Mouse (Mus musculus): Measurements from ENCODE around the gene Adgrv1. TPM values are rescaled to one million over a fixed set of nuclear protein-coding genes. Genes with fewer than 3 reads are reported as not detected.

The Adgrv1 gene
- total and polyA plus RNA-seq, 2 experiments from 2014 or later: 4.2 to 7.8 TPM

- H3K4me2 ChIP-seq (ENCODE audit: low read depth, low read length): no peak overlapping the region
- no peaks in the 10 kb centered on the region for H3K9me3 ChIP-seq (ENCODE audit: low read length)
- no peaks in the 10 kb centered on the region for H3K36me3 ChIP-seq (ENCODE audit: insufficient read depth, low read length)
- no peak overlapping the region for H3K9ac ChIP-seq (replicated peaks; ENCODE audit: low read length)
- H3K27ac ChIP-seq: no peak overlapping the region
- DNase-seq (ENCODE audit: low spot score) (no peak), ATAC-seq (no peak)
- no peak for TF ChIP-seq CTCF (IDR thresholded peaks at IDR 0.05; ENCODE audit: low read depth)
- WGBS: 95% methylated on average over 1 of the region's 1 CpGs
- no peaks in the 10 kb centered on the region for H3K27me3 ChIP-seq (ENCODE audit: insufficient read depth, low read length)
- no peak overlapping the region for H3K4me3 ChIP-seq (ENCODE audit: low read length)
- no peaks in the 10 kb centered on the region for H3K4me1 ChIP-seq (ENCODE audit: insufficient read depth, low read length)
Measured at GRCm38 (mm10) chr13:81401742-81402141, 231.2 kb downstream of the Adgrv1 start.

DNA sequence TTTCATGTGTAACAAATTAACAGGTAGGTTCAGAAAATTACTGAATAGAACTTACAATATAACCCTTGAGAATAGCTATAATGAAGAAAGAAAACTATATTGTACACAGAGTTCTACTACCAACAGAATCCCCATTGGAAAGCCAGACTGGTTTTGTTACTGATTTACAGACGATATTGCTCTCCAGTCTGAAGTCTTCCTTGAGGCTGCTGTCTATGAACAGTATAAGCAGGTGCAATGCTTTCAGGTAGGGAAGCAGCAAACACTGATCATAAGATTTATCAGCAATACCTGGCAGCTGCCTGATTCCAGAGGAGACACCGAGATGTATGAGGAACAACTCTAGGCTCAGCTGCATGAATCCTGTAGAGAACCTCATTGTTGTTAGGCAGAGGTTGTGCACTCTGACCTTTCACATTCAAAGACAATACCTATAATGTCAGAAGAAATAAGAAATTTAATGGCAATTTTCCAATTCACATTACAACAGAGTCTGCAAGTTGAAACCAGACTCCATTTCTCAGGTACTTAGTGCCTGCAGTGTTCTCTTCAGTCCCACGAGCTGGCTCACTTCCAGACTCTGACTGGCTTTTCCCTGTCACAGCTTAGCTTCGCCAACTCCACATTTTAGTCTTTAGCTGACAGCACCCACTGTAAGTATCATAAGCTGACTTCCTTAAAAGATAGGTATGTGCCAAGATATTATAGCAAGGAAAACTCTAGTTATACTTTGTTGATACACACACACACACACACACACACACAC is 247.2 kb downstream of the Adgrv1 start:
- 68% methylated on average over 4 of the region's 4 CpGs for WGBS
- no peak overlapping the region for H3K4me2 ChIP-seq (ENCODE audit: low read depth, low read length)
- no peak overlapping the region for H3K27ac ChIP-seq
- no peak for TF ChIP-seq CTCF (IDR thresholded peaks at IDR 0.05; ENCODE audit: low read depth)
- H3K4me3 ChIP-seq (ENCODE audit: low read length): no peak overlapping the region
- H3K9me3 ChIP-seq (ENCODE audit: low read length): no peaks in the 10 kb centered on the region
- peak; percentile 32 for DNase-seq (ENCODE audit: low spot score)
- no peaks in the 10 kb centered on the region for H3K36me3 ChIP-seq (ENCODE audit: insufficient read depth, low read length)
- no peaks in the 10 kb centered on the region for H3K4me1 ChIP-seq (ENCODE audit: insufficient read depth, low read length)
- H3K27me3 ChIP-seq (ENCODE audit: insufficient read depth, low read length): no peaks in the 10 kb centered on the region
- no peak overlapping the region for H3K9ac ChIP-seq (replicated peaks; ENCODE audit: low read length)
- ATAC-seq: no peak

DNA sequence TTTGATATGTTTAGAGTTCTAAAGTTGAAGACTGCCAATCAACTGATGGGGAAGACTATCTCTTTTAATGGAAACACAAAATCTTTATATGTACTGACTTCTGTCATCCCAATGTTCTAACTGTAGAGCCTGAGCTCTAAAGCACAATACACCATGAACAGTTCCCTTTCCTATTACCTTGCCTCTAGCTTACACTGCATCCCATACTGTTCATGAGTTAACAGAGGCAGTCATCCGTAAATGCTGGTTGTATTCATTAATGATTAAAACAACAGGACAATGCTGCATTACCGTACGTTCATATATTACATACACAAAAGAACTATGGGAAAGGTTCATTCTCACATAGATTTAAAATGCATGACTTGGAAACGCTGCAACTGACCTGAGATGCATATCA is 251.1 kb downstream of the Adgrv1 start:
- Histone ChIP-seq H3K4me3 (ENCODE audit: low read length) (no peak overlapping the region), H3K9me3 (ENCODE audit: low read length) (no peaks in the 10 kb centered on the region), H3K4me1 (ENCODE audit: insufficient read depth, low read length) (no peaks in the 10 kb centered on the region), H3K4me2 (ENCODE audit: low read depth, low read length) (no peak overlapping the region), H3K27ac (no peak overlapping the region), H3K9ac (replicated peaks; ENCODE audit: low read length) (no peak overlapping the region), H3K27me3 (ENCODE audit: insufficient read depth, low read length) (no peaks in the 10 kb centered on the region), H3K36me3 (ENCODE audit: insufficient read depth, low read length) (no peaks in the 10 kb centered on the region)
- no peak for ATAC-seq
- DNase-seq (ENCODE audit: low spot score): no peak
- WGBS: 66% methylated on average over 4 of the region's 4 CpGs
- TF ChIP-seq CTCF (IDR thresholded peaks at IDR 0.05; ENCODE audit: low read depth): no peak

GRCm38 (mm10) chr13:81370801-81371456 is 262.0 kb downstream of the Adgrv1 start:
- no peaks in the 10 kb centered on the region for H3K4me1 ChIP-seq (ENCODE audit: insufficient read depth, low read length)
- H3K27ac ChIP-seq: no peak overlapping the region
- ATAC-seq: no peak
- WGBS: 85% methylated on average over 5 of the region's 5 CpGs
- no peaks in the 10 kb centered on the region for H3K9me3 ChIP-seq (ENCODE audit: low read length)
- H3K4me3 ChIP-seq (ENCODE audit: low read length): no peak overlapping the region
- TF ChIP-seq CTCF (IDR thresholded peaks at IDR 0.05; ENCODE audit: low read depth): no peak
- H3K36me3 ChIP-seq (ENCODE audit: insufficient read depth, low read length): no peaks in the 10 kb centered on the region
- H3K9ac ChIP-seq (replicated peaks; ENCODE audit: low read length): no peak overlapping the region
- no peaks in the 10 kb centered on the region for H3K27me3 ChIP-seq (ENCODE audit: insufficient read depth, low read length)
- no peak overlapping the region for H3K4me2 ChIP-seq (ENCODE audit: low read depth, low read length)
- no peak for DNase-seq (ENCODE audit: low spot score)

DNA sequence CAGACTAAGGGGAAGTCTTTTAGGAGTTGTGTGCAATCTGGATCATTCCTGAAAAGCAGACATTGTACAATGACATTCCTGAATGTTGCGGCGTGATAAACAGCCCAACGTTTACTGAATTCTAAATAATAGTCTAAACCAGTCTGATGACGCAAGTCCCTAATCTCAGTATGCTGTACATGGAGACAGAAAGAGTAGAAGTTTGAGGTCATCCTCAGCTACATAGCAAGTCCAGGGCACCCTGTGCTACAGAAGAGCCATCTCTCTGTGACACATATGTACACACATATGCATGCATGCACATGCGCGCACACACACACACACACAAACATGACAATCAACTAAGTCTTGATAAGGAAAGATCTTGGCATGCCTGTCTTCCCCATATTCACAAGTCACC is 262.8 kb downstream of the Adgrv1 start:
- Histone ChIP-seq H3K27me3 (ENCODE audit: insufficient read depth, low read length) (no peaks in the 10 kb centered on the region), H3K4me1 (ENCODE audit: insufficient read depth, low read length) (no peaks in the 10 kb centered on the region), H3K36me3 (ENCODE audit: insufficient read depth, low read length) (no peaks in the 10 kb centered on the region), H3K4me2 (ENCODE audit: low read depth, low read length) (no peak overlapping the region), H3K27ac (no peak overlapping the region), H3K9ac (replicated peaks; ENCODE audit: low read length) (no peak overlapping the region), H3K9me3 (ENCODE audit: low read length) (no peaks in the 10 kb centered on the region), H3K4me3 (ENCODE audit: low read length) (no peak overlapping the region)
- no peak for TF ChIP-seq CTCF (IDR thresholded peaks at IDR 0.05; ENCODE audit: low read depth)
- 91% methylated on average over 6 of the region's 6 CpGs for WGBS
- ATAC-seq (no peak), DNase-seq (ENCODE audit: low spot score) (no peak)

- ATAC-seq (no peak), DNase-seq (ENCODE audit: low spot score) (peak; percentile 53)
- 81% methylated on average over 2 of the region's 2 CpGs for WGBS
Measured at GRCm38 (mm10) chr13:81369564-81369963, 263.4 kb downstream of the Adgrv1 start.

GRCm38 (mm10) chr13:81368987-81369386 is 264.0 kb downstream of the Adgrv1 start:
- Histone ChIP-seq H3K27me3 (ENCODE audit: insufficient read depth, low read length) (no peaks in the 10 kb centered on the region), H3K36me3 (ENCODE audit: insufficient read depth, low read length) (no peaks in the 10 kb centered on the region), H3K9me3 (ENCODE audit: low read length) (no peaks in the 10 kb centered on the region), H3K4me1 (ENCODE audit: insufficient read depth, low read length) (no peaks in the 10 kb centered on the region), H3K4me2 (ENCODE audit: low read depth, low read length) (no peak overlapping the region), H3K9ac (replicated peaks; ENCODE audit: low read length) (no peak overlapping the region), H3K27ac (no peak overlapping the region), H3K4me3 (ENCODE audit: low read length) (no peak overlapping the region)
- no peak for TF ChIP-seq CTCF (IDR thresholded peaks at IDR 0.05; ENCODE audit: low read depth)
- ATAC-seq (no peak), DNase-seq (ENCODE audit: low spot score) (no peak)
- WGBS: 83% methylated on average over 4 of the region's 4 CpGs

More at GRCm38 (mm10) chr13:81369564-81369963, 263.4 kb downstream of the Adgrv1 start:
- Histone ChIP-seq H3K4me3 (ENCODE audit: low read length) (no peak overlapping the region), H3K4me1 (ENCODE audit: insufficient read depth, low read length) (no peaks in the 10 kb centered on the region), H3K9ac (replicated peaks; ENCODE audit: low read length) (no peak overlapping the region), H3K36me3 (ENCODE audit: insufficient read depth, low read length) (no peaks in the 10 kb centered on the region), H3K27me3 (ENCODE audit: insufficient read depth, low read length) (no peaks in the 10 kb centered on the region), H3K4me2 (ENCODE audit: low read depth, low read length) (no peak overlapping the region), H3K27ac (no peak overlapping the region), H3K9me3 (ENCODE audit: low read length) (no peaks in the 10 kb centered on the region)
- TF ChIP-seq CTCF (IDR thresholded peaks at IDR 0.05; ENCODE audit: low read depth): peak; percentile 70

All from hindbrain, postnatal 0 days (tissue).